Mouse (Mus musculus) urinary bladder, adult 2 months (tissue): Measurements from ENCODE around the gene Dgkd. TPM values are rescaled to one million over a fixed set of nuclear protein-coding genes. Genes with fewer than 3 reads are reported as not detected.
"Not testable (repeated sequence)": the region's sequence is repeated elsewhere in the genome, so short reads cannot be mapped to it uniquely, and the experiment has no call there.

Source experiments
- DNase-seq: peaks from one replicate; pipeline ENCODE4 v3.0.0; 2022; ENCODE audit warnings: low spot score
- polyA plus RNA-seq: library from polyadenylated mRNA; depleted of rRNA; stranded (reverse); fragments of >200 nt; gene quantifications from 2 replicates; pipeline ENCODE4 v1.2.3, GENCODE M21; 2012; rRNA removed

The Dgkd gene
- polyA plus RNA-seq = 22.2 and 22.5 TPM in 2 replicates

DNA sequence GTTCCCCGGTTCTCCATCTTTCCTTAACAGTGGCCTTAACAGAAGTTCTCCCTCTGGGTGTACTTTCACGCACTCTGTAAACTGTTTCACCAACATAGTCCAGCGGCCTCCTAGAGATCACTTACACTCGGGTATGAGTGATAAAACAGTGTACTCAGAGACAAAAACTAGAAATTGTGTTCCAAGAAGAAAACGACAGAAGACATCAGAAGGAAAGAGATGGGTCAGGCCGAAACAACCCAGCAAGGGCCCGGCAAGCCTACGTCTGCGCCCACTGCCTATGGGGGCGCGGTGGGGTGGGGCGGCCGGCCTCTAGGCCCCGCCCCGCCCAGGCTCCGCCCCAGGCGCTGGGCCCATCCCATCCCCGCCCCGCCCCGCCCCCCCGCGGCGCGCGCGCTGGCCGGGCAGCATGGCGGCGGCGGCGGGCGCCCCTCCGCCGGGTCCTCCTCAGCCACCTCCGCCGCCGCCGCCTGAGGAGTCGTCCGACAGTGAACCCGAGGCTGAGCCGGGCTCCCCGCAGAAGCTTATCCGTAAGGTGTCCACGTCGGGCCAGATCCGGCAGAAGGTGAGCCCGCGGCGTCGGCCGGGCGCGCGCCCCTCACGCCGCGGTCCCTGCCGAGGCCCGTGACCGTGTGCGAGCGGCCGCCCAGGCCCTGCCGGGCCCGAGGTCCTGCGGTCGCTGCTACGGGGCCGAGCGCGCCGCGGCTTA is at the start of gene Dgkd:
TSS of gene Dgkd (plus strand) at position 396 of the 709 bp plus-strand sequence.
- DNase-seq = peak; percentile 58

DNA sequence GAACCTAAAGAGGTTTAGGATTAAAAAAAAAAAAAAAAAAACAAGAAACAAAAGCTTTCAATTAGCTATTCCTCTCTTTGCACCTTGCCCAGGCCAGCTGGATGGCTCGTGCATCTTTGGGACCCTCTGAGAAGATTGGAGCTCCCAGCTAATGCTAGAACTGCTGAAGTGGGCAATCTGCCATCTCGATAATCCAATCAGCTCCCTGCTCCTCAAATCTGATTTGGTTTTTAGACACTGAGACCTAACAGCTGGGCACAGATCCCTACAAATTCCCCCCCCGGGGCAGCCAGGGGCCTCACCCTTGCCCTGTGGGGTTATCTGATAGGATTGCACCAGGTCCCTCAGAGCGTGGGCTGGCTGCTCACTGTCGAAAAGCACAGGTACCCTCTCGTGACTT is 49.5 kb upstream of the Dgkd start, which contains the start of gene Sag:
TSS of gene Sag (plus strand) at position 105 of the 400 bp plus-strand sequence.
- no peak for DNase-seq

DNA sequence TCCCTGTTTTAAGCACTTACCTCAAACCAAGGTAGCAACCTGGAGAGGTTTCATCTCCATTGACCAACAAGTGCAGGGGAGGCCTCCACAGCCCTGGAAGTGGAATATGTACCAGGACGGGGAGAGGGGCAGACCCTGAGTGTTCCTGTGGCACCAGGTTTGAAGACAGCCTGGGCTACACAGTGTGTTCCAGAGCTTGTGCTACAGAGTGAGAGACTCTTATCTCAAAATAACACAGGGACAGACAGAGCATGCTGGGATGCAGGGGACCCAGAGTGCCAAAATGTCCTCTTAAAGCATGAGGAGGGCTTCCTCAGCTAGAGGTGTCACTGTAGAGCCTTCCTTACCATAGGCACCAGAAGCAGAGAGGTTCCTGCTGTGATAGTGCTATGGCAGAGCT is 45.3 kb upstream of the Dgkd start:
- DNase-seq = no peak

DNA sequence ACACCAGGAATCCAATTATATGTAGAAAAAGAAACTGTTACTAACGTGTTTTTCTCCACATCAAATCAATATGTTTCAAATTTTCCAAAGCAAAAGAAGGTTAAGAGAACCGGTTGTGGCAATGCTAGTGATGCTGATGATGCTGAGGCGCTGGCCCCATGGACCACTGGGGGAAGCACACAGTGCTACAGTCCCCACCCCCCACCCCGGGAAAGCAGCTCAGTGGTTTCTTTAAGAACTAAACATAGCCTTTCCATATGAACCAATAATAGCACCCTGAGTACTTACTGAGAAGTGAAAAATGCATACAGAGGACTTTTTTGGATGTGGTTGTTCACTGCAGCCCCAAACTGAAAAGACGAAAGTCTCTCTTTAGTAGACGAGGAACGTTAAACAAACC is 41.7 kb upstream of the Dgkd start:
- no peak for DNase-seq

DNA sequence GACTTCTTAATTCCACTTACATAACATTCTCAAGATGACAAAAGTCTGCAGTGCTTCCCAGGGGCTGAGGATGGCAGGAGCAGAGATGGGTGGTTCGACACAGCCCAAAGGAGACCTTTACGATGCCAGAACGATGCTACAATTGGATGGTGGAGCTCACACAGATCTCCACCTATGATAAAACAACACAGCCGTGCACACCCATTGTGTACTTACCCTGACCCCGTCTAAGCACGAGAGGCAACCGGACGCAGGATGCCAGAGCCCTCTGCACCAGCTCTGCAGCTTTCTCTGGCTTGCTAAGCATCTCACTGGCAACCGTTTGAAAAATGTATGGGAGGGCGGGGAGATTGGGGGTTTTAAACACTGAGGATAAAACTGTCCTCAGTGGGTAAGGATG is 41.0 kb upstream of the Dgkd start:
- no peak for DNase-seq

DNA sequence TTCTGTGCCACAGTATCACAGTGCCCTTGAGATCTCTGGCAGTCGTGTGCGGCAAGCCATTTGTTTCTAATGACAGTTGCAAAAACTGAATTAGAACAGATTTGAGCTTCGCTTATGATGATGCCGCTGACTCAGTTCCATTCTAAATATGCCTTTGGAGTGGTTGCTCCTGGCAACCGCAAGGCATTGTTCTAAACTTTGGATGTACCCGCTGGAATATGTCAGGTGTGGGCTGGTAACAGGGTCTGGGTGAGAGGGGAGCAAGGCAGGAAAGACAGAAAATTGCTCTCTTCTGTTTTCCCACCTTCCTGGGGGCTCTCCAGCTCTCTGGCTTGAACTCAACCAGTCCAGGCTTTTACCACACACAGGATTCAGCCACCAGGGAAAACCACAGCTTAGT is 39.9 kb upstream of the Dgkd start:
- no peak for DNase-seq

DNA sequence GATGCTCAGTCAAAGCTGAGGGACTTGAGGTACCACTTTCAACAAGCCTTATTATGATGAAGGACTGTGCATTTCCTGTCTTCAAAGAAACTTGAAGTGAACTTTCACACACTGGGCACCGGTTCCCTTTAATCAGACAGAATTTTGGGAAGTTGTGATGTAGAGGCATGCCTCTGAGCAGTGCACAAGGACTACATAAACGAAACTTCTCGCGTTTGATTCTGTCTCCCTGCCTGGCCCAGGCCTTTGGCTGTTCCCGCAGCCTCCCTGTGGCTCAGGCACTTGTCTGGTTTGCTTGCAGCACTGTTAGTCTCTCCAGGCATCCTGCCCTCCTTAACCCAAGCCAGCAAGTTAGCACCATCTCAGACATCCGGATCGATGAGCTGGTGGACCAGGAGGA is 39.4 kb upstream of the Dgkd start:
- no peak for DNase-seq

DNA sequence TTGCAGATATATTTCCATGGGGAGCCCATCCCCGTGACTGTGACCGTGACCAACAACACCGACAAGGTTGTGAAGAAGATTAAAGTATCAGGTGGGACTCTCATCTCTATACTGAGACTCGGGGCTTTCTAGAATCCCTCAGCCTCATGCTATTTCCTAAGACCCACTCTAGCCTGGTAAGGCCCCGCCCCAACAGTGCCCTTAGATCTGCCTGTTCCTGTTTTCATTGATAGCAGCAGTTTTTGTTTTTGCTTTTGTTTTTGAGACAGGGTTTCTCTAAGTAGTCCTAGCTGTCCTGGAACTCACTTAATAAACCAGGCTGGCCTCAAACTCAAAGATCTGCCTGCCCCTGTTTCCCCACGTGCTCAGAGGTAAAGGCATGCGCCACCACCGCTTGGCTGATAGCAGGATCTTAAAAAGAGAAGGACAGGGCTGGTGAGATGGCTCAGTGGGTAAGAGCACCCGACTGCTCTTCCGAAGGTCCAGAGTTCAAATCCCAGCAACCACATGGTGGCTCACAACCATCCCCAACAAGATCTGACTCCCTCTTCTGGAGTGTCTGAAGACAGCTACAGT is 28.6 kb upstream of the Dgkd start:
- no peak for DNase-seq

DNA sequence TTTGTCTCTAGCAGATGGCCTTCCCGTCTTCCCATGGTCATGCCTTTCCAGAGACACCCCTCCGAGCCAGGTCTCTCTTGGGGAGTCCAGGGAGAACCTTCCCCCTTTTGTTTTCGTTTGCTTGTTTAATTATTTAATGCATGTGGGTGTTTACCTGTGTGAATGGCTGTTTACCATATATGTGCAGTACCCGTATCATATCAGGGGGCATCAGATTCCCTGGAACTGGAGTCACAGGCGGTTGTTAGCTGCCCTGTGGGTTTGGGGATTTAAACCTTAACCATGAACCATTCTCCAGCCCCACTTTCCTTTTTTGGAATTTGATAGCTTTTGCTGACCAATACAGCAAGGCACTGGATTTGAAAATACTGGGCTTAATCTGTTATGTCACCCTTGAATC is 27.8 kb upstream of the Dgkd start:
- DNase-seq = no peak

DNA sequence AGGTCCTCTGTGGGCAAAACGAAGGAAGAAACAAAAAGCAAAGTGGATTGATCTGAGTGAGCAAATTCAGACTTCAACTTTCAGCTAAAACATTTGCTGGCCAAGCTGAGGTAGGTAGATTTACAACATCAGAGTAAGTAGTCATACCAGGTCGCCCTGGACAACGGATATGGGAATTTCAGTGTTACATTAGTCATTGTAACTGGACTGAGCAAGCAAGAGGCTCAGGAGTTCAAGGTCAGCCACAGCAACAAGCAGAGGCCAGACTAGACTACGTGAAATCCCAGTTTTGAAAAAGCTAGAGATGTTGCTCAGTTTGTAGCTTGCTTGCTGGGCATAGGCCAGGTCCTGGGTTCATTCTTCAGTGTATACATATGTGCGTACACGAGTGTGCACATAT is 27.1 kb upstream of the Dgkd start:
- DNase-seq = no peak

DNA sequence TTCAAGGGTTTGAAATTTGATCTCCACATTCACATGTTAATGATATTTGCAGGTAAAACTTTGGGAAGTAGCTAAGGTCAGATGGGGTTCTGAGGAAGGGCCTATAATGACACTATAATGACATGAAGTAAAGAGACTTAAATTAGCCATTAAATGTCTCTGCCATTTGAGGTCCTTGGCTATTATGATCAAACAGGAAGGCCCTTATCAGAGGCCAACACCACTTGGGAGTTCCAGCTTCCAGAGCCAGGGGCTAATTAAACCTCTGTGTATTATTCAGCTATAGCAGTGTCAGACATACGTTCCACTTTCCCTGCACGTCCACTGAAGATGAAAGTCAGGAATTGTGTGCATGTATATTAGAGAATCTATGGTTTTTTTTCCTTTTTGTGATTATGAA is 26.6 kb upstream of the Dgkd start:
- DNase-seq = no peak

DNA sequence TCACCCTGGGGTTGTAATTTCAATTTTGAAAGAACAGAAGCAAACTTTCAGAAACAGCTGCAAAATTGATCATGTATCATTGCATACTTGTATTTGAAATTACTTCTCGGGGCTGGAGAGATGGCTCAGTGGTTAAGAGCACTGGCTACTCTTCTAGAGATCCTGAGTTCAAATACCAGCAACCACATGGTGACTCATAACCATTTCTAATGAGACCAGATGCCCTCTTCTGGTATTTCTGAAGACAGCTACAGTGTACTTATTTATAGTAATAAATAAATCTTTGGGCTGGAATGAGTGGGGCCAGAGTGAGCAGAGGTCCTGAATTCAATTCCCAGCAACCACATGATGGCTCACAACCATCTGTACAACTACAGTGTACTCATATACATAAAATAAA is 25.6 kb upstream of the Dgkd start:
- DNase-seq = not testable (repeated sequence)

DNA sequence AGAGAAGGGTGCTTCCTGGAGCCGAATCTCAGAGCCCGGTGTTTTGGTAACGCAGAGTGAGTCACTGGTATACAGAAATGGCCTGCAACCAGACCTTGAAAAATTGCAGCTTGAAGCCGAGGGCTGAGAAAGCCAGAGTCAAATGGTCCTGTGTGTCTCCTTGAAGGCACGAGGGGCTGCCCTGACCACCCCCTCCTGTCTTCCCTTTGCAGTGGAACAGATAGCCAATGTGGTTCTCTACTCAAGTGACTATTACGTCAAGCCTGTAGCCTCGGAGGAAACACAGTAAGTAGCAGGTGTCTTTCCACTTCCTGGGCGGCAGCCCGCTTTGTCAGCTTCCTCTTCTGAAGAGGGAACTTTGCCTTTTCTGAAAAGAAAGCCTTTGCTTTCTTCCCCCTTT is 24.9 kb upstream of the Dgkd start:
- no peak for DNase-seq

DNA sequence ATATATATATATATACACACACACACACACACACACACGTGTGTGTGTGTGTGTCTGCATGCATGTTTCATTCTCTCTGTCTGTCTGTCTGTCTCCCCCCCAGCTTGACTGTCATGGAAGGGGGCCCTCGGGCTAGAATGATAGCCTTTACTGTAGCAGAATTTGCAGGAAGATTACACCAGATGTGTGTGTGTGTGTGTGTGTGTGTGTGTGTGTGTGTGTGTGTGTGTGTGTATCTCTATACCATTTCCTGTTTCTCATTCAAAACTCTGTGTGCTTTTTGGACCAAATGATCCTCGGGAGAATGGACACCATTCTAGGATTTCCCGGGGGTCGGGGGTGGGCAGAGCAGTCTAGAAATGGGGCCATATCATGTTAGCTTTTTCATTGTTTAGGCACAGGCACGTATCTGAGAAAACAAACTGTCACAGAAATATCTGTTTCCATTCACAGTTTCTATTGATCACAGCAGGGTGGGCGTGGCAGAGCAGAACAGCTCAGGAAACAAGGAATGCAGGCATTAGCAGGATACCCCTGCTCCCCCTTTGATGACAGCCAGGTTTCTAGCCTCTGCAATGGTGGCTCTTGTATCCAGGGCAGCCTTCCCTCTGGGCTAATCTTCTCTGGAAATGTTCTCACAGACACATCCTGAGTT is 24.0 kb upstream of the Dgkd start:
- DNase-seq = no peak

DNA sequence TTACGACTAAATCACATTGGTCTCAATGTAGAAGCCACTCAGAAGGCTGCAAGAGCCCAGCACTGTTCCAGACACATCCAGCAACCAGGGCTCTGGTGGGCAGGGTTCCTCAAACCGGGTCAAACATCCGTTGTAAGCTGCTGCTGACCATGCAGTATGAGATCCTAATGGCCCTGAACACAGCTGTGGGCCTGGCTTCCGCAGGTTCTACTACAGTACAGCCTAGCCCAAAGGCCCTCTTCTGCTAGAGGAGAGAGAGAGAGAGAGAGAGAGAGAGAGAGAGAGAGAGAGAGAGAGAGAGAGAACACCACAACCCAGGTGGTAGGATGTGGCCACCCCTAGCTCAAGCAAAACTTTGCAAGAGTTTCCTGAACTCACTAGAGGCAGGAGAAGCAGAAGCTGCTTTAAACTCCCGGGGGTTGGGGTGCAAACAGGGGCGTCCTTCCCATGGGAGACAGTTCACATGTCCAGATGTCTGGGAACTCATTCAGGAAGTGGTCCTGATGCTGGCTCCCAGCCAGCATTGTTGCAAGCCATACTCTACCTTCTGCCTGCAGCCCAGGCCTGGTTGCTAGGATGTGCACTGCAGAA is 23.4 kb upstream of the Dgkd start:
- no peak for DNase-seq

DNA sequence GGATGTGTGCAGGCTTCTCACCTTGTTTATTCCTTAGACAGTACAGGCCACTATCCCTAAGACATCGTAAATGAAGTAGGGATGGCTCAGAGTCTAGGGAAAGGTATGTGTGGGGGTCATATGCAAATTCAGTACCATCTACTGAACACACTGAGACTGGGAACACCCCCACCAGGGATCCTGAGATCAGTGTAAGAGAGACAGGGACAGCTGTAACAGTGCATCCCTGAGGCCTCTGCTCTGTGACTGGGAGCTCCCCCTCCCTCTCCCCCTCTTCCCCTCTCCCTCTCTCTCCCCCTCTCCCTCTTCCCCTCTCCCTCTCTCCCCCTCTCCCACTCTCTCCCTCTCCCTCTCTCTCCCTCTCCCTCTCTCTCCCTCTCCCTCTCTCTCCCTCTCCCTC is 16.6 kb upstream of the Dgkd start:
- no peak for DNase-seq

DNA sequence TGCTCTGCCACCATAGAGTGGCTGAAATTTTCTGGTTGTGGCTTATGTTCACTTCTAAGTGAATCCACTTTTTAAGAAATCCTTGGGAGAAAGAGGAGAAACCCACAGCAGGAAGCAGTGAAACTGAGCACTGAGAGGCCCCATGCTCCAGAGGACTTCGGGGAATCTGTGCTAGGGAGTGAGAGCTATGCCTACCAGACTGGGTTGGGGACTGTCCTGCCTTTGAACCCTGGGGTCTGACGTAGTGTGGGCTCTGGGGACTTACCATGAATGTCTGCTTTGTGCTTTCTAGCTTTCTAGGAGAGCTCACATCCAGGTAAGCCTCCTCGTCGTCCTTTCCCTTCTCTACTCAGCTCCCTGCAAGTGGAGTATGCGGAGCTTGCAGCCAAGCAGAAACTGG is 16.1 kb upstream of the Dgkd start:
- no peak for DNase-seq

DNA sequence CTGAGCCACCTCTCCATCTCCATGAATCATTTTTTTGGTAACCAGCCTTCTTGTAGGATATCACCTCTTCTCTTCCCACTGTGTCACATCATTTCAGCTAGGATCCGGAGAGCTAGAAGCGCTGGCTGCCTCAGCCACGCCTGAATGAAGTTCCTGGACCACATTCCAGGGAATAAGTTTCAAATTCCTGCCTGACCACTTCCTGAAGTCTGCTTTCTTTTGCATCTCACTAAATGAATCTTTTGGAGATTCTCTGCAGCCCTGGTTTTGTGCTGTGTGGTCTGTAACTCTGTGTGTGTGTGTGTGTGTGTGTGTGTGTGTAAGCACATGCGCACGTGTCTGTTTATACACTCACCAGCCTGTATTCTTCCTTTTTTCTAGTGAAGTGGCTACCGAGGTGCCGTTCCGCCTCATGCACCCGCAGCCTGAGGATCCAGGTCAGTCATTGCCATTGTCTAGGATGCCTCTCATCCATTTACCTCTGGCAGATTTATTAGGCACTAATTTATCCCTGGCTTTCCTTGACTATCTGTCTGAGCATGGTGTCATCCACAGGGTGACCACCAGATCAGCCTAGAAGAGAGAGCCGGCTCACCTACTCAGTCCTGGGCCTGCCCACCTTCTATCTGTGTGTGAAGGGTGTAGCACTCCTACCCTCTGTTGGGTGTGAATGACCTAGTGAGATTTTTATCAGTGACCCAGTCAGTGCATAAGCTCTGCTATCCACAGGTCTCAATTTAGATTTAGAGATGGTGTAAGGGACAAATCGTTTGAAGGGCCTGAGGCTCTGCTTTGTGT is 12.5 kb upstream of the Dgkd start:
- DNase-seq = no peak

DNA sequence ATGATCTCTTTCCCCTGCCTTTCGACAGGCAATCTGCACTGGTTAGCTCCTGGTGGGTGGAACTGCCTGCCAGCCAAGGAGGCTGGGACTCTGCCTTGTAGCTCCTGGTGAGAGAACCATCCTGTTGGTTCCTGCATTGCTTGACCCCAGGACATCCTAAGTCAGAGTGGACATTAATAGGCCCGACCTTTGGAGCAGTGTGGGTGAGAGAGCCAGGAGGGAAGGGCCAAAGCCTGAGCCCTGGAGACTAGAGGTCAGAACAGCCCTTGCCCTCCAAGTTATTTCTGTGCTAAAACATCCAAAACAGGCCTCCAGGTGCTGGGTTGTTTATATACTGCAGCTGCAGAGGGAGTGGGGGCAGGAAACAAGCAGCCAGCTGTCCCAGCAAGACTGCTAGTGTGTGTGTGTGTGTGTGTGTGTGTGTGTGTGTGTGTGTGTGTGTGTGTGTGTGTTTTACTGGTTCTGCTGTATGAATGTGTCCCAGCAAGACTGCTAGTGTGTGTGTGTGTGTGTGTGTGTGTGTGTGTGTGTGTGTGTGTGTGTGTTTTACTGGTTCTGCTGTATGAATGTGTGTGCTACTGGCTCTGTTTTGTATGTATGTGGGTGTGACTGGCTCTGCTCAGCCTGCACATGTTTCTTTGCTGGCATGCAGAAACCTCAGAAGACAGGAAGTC is 6.1 kb upstream of the Dgkd start:
- no peak for DNase-seq

DNA sequence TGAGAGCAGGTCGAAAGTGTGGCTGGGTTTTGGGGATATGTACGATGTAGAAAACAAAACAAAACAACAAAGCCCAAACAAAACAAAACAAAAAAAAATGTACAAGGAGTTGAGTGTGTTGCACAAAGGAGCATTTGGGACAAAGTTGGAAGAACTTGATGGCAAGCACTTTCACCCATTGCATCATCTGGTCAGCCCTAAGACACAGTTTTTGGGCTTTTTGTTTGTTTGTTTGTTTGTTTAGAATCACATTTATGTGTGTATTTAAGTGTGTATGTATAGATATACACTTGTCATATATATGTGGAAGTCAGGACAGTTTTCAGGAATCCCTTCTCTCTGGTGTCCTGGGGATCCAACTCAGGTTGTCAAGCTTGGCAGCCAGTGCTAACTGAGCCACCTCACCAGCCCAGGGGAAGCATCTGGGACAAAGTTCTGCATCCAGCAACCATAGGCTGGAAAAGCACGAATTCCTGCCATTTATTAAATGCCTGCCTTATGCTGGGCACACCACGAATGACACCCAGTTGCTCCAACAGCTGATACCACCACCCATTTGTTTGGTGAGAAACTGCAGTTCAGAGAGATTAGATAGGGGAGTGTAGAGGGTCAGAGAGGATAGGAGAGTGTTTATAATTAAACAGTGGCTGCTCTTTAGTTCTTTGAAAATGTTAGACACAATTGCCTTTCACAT is 5.5 kb upstream of the Dgkd start:
- DNase-seq = no peak
